Mouse (Mus musculus) MEL (cell line): ENCODE data around the gene Gm45233. TPM values are rescaled to one million over a fixed set of nuclear protein-coding genes. Genes with fewer than 3 reads are reported as not detected.

Experiments
- DNase-seq: peaks from one replicate; pipeline ENCODE4 v3.0.0; 2011; ENCODE audit warnings: low read depth, low spot score
- H3K27ac ChIP-seq: 2 replicates; pipeline ENCODE4 v1.5.1; 2012; ENCODE audit warnings: low read depth, mild to moderate bottlenecking, control low read depth, low read length, moderate library complexity; ENCODE audit not compliant: control insufficient read depth
- H3K27me3 ChIP-seq, 2 experiments: fragments of 150-350 bp in 1 of 2; sonication (generic) in 1 of 2; 2 replicates each; pipeline ENCODE4 v1.6.1; 2012; ENCODE audit warnings: low read length in 2 of 2, mild to moderate bottlenecking in 2 of 2, improper control_type of control experiment in 1 of 2, moderate library complexity in 1 of 2; ENCODE audit not compliant: insufficient read depth in 2 of 2, control insufficient read depth in 1 of 2
- H3K36me3 ChIP-seq, 2 experiments: 2 replicates each; pipeline ENCODE4 v1.6.1; 2012 to 2014; ENCODE audit warnings: low read length in 2 of 2, improper control_type of control experiment in 1 of 2, inconsistent platforms in 1 of 2, mild to moderate bottlenecking in 1 of 2; ENCODE audit not compliant: insufficient read depth in 2 of 2, control insufficient read depth in 1 of 2
- H3K4me1 ChIP-seq, 2 experiments: fragments of 150-350 bp in 1 of 2; sonication (generic) in 1 of 2; 2 replicates each; pipeline ENCODE4 v1.6.1; 2012; ENCODE audit warnings: low read length in 2 of 2, improper control_type of control experiment in 1 of 2, mild to moderate bottlenecking in 1 of 2; ENCODE audit not compliant: insufficient read depth in 2 of 2, control insufficient read depth in 1 of 2
- H3K4me3 ChIP-seq, 2 experiments: fragments of 150-350 bp in 1 of 2; sonication (generic) in 1 of 2; 2 replicates each; pipeline ENCODE4 v1.5.1; 2012; ENCODE audit warnings: low read depth in 2 of 2, low read length in 2 of 2, mild to moderate bottlenecking in 2 of 2, moderate library complexity in 2 of 2, control low read depth in 1 of 2, improper control_type of control experiment in 1 of 2; ENCODE audit not compliant: control insufficient read depth in 1 of 2, insufficient read depth in 1 of 2
- H3K79me2 ChIP-seq: 2 replicates; pipeline ENCODE4 v1.6.1; 2012; ENCODE audit warnings: mild to moderate bottlenecking, low read length, moderate library complexity; ENCODE audit not compliant: control insufficient read depth, poor library complexity, insufficient read depth
- H3K9ac ChIP-seq: 2 replicates; pipeline ENCODE4 v1.6.1; 2012; ENCODE audit warnings: low read depth, mild to moderate bottlenecking, control low read depth, low read length, moderate library complexity; ENCODE audit not compliant: control insufficient read depth, poor library complexity, severe bottlenecking
- H3K9me3 ChIP-seq: fragments of 150-350 bp; sonication (generic); replicated peaks from 2 replicates; pipeline ENCODE4 v1.6.1; 2012; ENCODE audit warnings: mild to moderate bottlenecking, low read length, improper control_type of control experiment, moderate library complexity; ENCODE audit not compliant: insufficient read depth
- CHD1 ChIP-seq: IDR thresholded peaks from 2 replicates; pipeline ENCODE4 v1.6.1; 2012; ENCODE audit warnings: low read depth, mild to moderate bottlenecking, inconsistent platforms, low read length, improper control_type of control experiment
- CTCF ChIP-seq, 3 experiments: IDR thresholded peaks in 2 of 3; conservative IDR thresholded peaks in 1 of 3; 2 replicates each; pipeline ENCODE4 v1.5.1; 2011 to 2012; ENCODE audit warnings: low read length in 3 of 3, low read depth in 2 of 3, mild to moderate bottlenecking in 2 of 3, improper control_type of control experiment in 1 of 3, inconsistent platforms in 1 of 3, mixed read lengths in 1 of 3, moderate library complexity in 1 of 3; ENCODE audit not compliant: control insufficient read depth in 1 of 3, insufficient read depth in 1 of 3, poor library complexity in 1 of 3, severe bottlenecking in 1 of 3
- E2F4 ChIP-seq: IDR thresholded peaks from 2 replicates; pipeline ENCODE4 v1.6.1; 2011; ENCODE audit warnings: low read depth, low read length, improper control_type of control experiment, borderline replicate concordance
- ELF1 ChIP-seq: IDR thresholded peaks from 2 replicates; pipeline ENCODE4 v1.6.1; 2014; ENCODE audit warnings: low read depth, mild to moderate bottlenecking, inconsistent platforms, low read length, improper control_type of control experiment, moderate library complexity
- EP300 ChIP-seq, 2 experiments: IDR thresholded peaks; 2 replicates each; pipeline ENCODE4 v1.6.1; 2011; ENCODE audit warnings: improper control_type of control experiment in 2 of 2, low read length in 2 of 2, low read depth in 1 of 2, mild to moderate bottlenecking in 1 of 2
- GABPA ChIP-seq: IDR thresholded peaks from 2 replicates; pipeline ENCODE4 v1.6.1; 2012; ENCODE audit warnings: low read depth, mild to moderate bottlenecking, inconsistent platforms, low read length, improper control_type of control experiment, moderate library complexity
- GATA1 ChIP-seq: IDR thresholded peaks from 2 replicates; pipeline ENCODE4 v1.6.1; 2011; ENCODE audit warnings: low read depth, low read length, improper control_type of control experiment
- JUND ChIP-seq: IDR thresholded peaks from 2 replicates; pipeline ENCODE4 v1.6.1; 2011; ENCODE audit warnings: low read depth, mild to moderate bottlenecking, improper control_type of control experiment, low read length
- KAT2A ChIP-seq: conservative IDR thresholded peaks from 2 replicates; pipeline ENCODE4 v1.6.1; 2012; ENCODE audit warnings: low read depth, low read length, improper control_type of control experiment, inconsistent platforms
- MAX ChIP-seq: IDR thresholded peaks from 2 replicates; pipeline ENCODE4 v1.6.1; 2011; ENCODE audit warnings: low read length, improper control_type of control experiment
- MAZ ChIP-seq: IDR thresholded peaks from 2 replicates; pipeline ENCODE4 v1.6.1; 2012; ENCODE audit warnings: low read depth, mild to moderate bottlenecking, inconsistent platforms, low read length, improper control_type of control experiment
- MEF2A ChIP-seq: IDR thresholded peaks from 2 replicates; pipeline ENCODE4 v1.6.1; 2014; ENCODE audit warnings: low read depth, mild to moderate bottlenecking, inconsistent platforms, low read length, improper control_type of control experiment; ENCODE audit not compliant: poor library complexity, insufficient replicate concordance, severe bottlenecking; ENCODE audit errors: extremely low read depth
- MXI1 ChIP-seq: IDR thresholded peaks from 2 replicates; pipeline ENCODE4 v1.6.1; 2011; ENCODE audit warnings: mild to moderate bottlenecking, low read depth, low read length, improper control_type of control experiment
- MYB ChIP-seq: IDR thresholded peaks from 2 replicates; pipeline ENCODE4 v1.6.1; 2011; ENCODE audit warnings: mild to moderate bottlenecking, low read depth, low read length, improper control_type of control experiment
- MYC ChIP-seq: IDR thresholded peaks from 2 replicates; pipeline ENCODE4 v1.6.1; 2011; ENCODE audit warnings: low read depth, mild to moderate bottlenecking, low read length, improper control_type of control experiment, moderate library complexity
- NELFE ChIP-seq: IDR thresholded peaks from 2 replicates; pipeline ENCODE4 v1.6.1; 2011; ENCODE audit warnings: low read depth, low read length, improper control_type of control experiment
- NRF1 ChIP-seq: IDR thresholded peaks from 2 replicates; pipeline ENCODE4 v1.6.1; 2014; ENCODE audit warnings: low read depth, mild to moderate bottlenecking, inconsistent platforms, low read length, improper control_type of control experiment, moderate library complexity; ENCODE audit not compliant: poor library complexity, insufficient read depth, severe bottlenecking
- POLR2A ChIP-seq, 2 experiments: IDR thresholded peaks; 2 replicates each; pipeline ENCODE4 v1.6.1; 2011 to 2012; ENCODE audit warnings: low read length in 2 of 2, mild to moderate bottlenecking in 2 of 2, control low read depth in 1 of 2, improper control_type of control experiment in 1 of 2, low read depth in 1 of 2, moderate library complexity in 1 of 2; ENCODE audit not compliant: control insufficient read depth in 1 of 2, insufficient read depth in 1 of 2, poor library complexity in 1 of 2
- POLR2AphosphoS5 ChIP-seq: IDR thresholded peaks from 2 replicates; pipeline ENCODE4 v1.6.1; 2012; ENCODE audit warnings: low read depth, borderline replicate concordance, mild to moderate bottlenecking, inconsistent platforms, low read length, moderate library complexity, mixed read lengths
- RAD21 ChIP-seq: IDR thresholded peaks from 2 replicates; pipeline ENCODE4 v1.6.1; 2011; ENCODE audit warnings: mild to moderate bottlenecking, low read depth, low read length, improper control_type of control experiment
- RCOR1 ChIP-seq: IDR thresholded peaks from 2 replicates; pipeline ENCODE4 v1.6.1; 2012; ENCODE audit warnings: low read depth, mild to moderate bottlenecking, inconsistent platforms, low read length, improper control_type of control experiment
- SIN3A ChIP-seq: IDR thresholded peaks from 2 replicates; pipeline ENCODE4 v1.6.1; 2012; ENCODE audit warnings: low read length, improper control_type of control experiment, inconsistent platforms
- SMC3 ChIP-seq: IDR thresholded peaks from 2 replicates; pipeline ENCODE4 v1.6.1; 2011; ENCODE audit warnings: low read depth, low read length, improper control_type of control experiment
- TBP ChIP-seq: IDR thresholded peaks from 2 replicates; pipeline ENCODE4 v1.8.0; 2011; ENCODE audit warnings: low read depth, low read length, improper control_type of control experiment
- TCF12 ChIP-seq: IDR thresholded peaks from 2 replicates; pipeline ENCODE4 v1.6.1; 2014; ENCODE audit warnings: low read depth, mild to moderate bottlenecking, inconsistent platforms, low read length, improper control_type of control experiment, moderate library complexity
- USF2 ChIP-seq, 2 experiments: IDR thresholded peaks; 2 replicates each; pipeline ENCODE4 v1.6.1; 2011 to 2012; ENCODE audit warnings: improper control_type of control experiment in 2 of 2, low read length in 2 of 2, borderline replicate concordance in 1 of 2, inconsistent platforms in 1 of 2, low read depth in 1 of 2, mild to moderate bottlenecking in 1 of 2; ENCODE audit not compliant: insufficient read depth in 1 of 2
- ZMIZ1 ChIP-seq: IDR thresholded peaks from 2 replicates; pipeline ENCODE4 v1.6.1; 2012; ENCODE audit warnings: low read depth, mild to moderate bottlenecking, inconsistent platforms, low read length, improper control_type of control experiment, moderate library complexity
- ZNF384 ChIP-seq: IDR thresholded peaks from 2 replicates; pipeline ENCODE4 v1.6.1; 2012; ENCODE audit warnings: low read depth, mild to moderate bottlenecking, inconsistent platforms, low read length, improper control_type of control experiment
- polyA plus RNA-seq, 2 experiments: library from polyadenylated mRNA; stranded (reverse) in 1 of 2; unstranded in 1 of 2; fragments of >175 nt in 1 of 2; fragments of >200 nt in 1 of 2; gene quantifications; 2 replicates each; pipeline versions ENCODE4 v1.2.1 to v1.2.4; 2012; ENCODE audit warnings: low replicate concordance in 2 of 2, low read depth in 1 of 2; ENCODE audit not compliant: insufficient read length in 2 of 2, insufficient read depth in 1 of 2, missing spikeins in 1 of 2
- total RNA-seq: library from RNA; depleted of rRNA; stranded (reverse); fragments of 300-350 nt; gene quantifications from 2 replicates; pipeline ENCODE4 v1.2.3, GENCODE M21; 2012; rRNA removed

Gene Gm45233
- total RNA-seq (not detected in 2 replicates), polyA plus RNA-seq (under 1 TPM in 1 of 2 experiments, not detected in 1; 0.42 TPM)

- DNase-seq = peak; percentile 97
- no peak for TF ChIP-seq USF2 (IDR thresholded peaks at IDR 0.05; ENCODE audit: borderline replicate concordance in 1 of 2, insufficient read depth in 1 of 2, low read depth in 1 of 2, low read length in 2 of 2)
- TF ChIP-seq GATA1 = peak; percentile 27
- no peak for TF ChIP-seq RCOR1
- TF ChIP-seq TBP = peak; percentile 51
- 0 out of 2 replicates have a peak, but pooled peaks have one; percentile 57 for TF ChIP-seq MAX
- TF ChIP-seq MAZ = no peak
- TF ChIP-seq MYC = peak; percentile 37; the same call in 1 of the 2 replicates
- TF ChIP-seq NRF1 = peak; percentile 99
- TF ChIP-seq ZNF384 = no peak
- TF ChIP-seq RAD21 = no peak
- no peak for TF ChIP-seq E2F4
- TF ChIP-seq CTCF (IDR thresholded peaks at IDR 0.05 in 2 of 3, conservative IDR thresholded peaks at IDR 0.05 in 1 of 3; ENCODE audit: control insufficient read depth in 1 of 3, insufficient read depth in 1 of 3, low read depth in 2 of 3, low read length in 3 of 3, poor library complexity in 1 of 3, severe bottlenecking in 1 of 3) = no peak
- no peak for TF ChIP-seq MYB
- peak; percentile 54; the same call in 1 of the 2 replicates for TF ChIP-seq ZMIZ1
- no peak for TF ChIP-seq SMC3
- no peak for TF ChIP-seq JUND
- TF ChIP-seq GABPA = no peak
- peak; percentile 73 for TF ChIP-seq NELFE
- no peak for TF ChIP-seq TCF12
- TF ChIP-seq POLR2AphosphoS5 = no peak
- TF ChIP-seq CHD1 = no peak
- TF ChIP-seq KAT2A = no peak
- 0 out of 2 replicates have a peak, but pooled peaks have one; percentile 8 for TF ChIP-seq SIN3A
- 0 out of 2 replicates have a peak, but pooled peaks have one; percentile 32 for TF ChIP-seq ELF1
- no peak for TF ChIP-seq MEF2A
- peak; percentile 67 to 69; a peak in 3 of 4 replicates for TF ChIP-seq POLR2A (IDR thresholded peaks at IDR 0.05; ENCODE audit: control insufficient read depth in 1 of 2, insufficient read depth in 1 of 2, low read depth in 1 of 2, low read length in 2 of 2, poor library complexity in 1 of 2)
- TF ChIP-seq EP300 (IDR thresholded peaks at IDR 0.05; ENCODE audit: low read depth in 1 of 2, low read length in 2 of 2) = no peak
- peak; percentile 63 for TF ChIP-seq MXI1
- Histone ChIP-seq H3K27ac (peak within 1 kb of the TSS; percentile 73), H3K27me3 (no peaks in the 10 kb centered on the region), H3K4me1 (peaks cover 2 to 45% of the 10 kb centered on the region in 2 experiments; a peak in 2 of 4 replicates), H3K9ac (peak within 1 kb of the TSS; percentile 82), H3K36me3 (peaks cover 0 to 18% of the 10 kb centered on the region in 2 experiments; a peak in 2 of 4 replicates), H3K9me3 (no peaks in the 10 kb centered on the region), H3K79me2 (peaks cover 25% of the 10 kb centered on the region), H3K4me3 (peak within 1 kb of the TSS; percentile 82 to 89)
Measured at GRCm38 (mm10) chr7:43443917-43444293, at the start of gene Gm45233, which contains the start of gene Etfb. Gene Gm45233 (plus strand): TSS chr7:43444128. Gene Etfb (plus strand): TSS chr7:43444083.
